Mouse (Mus musculus): ENCODE data around the gene Olfr1032.
"Not testable (repeated sequence)": the region's sequence is repeated elsewhere in the genome, so short reads cannot be mapped to it uniquely, and the experiment has no call there.

The Olfr1032 gene

DNA sequence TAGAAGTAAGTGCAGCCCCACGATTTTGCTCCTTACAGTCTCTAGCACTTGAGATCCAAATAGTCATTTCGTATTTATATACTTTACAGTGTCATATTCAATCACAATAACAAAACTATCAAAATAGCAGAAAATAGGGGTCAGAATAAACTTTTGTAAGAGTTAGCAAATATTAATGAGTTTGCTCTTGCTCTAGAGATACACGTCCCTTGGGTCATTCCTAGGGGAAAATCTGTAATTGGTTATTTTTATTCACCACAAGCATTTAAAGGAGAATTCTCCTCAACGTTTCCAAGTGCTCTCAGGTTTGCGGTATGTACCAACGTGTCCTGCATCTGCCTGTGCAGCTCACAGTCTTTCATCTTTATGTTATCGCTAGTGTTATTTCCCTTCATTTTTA lies at the start of gene Olfr1032:
Olfr1032 (plus strand) TSS at position 301 of the 400 bp plus-strand sequence.
- DNase-seq, result no peak

DNA sequence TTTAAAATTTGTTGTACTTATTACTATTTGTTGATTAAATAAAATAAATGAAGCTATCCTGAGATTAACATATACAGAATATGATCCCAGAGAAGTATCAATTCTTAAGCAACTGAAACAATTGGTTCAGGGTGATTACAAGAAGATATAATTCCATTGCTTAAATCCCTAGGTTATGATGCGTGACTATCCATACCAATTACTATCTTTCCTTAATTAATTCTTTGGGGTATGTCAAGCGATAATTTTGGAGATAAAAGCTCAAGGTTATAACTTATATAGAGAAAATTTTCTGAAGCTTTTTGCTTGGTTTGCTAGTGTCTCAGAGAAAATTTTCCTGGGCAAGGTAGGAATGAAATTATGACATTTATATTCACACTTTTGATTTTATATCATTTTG lies 31.7 kb upstream of the Olfr1032 start, which contains the start of gene Olfr1029:
Olfr1029 (plus strand) TSS at position 301 of the 400 bp plus-strand sequence.
- no peak for DNase-seq

DNA sequence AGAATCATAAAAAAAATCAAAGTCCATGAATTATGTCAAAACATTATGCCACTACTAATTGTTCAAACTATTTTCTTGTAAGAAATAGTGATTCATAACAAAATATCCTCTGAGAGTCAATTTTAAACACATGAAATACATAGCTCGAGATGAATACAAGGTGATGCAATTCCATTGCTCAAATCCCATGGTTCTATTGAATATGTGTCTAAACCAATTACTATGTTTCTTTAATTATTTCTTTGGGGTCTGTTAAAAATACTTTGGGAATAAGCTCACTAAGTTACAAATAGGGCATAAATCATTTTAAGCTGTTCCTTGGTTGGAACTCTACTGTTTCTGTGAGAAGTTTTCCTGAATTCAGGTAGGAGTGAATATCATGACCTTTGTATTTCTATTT lies 26.4 kb upstream of the Olfr1032 start, which contains the start of gene Olfr1030:
Olfr1030 (plus strand) TSS at position 301 of the 400 bp plus-strand sequence.
- DNase-seq, result no peak

- DNase-seq, result no peak
Observed at GRCm38 (mm10) chr2:85990004-85990403, 15.3 kb upstream of the Olfr1032 start, which contains the start of gene Olfr1031. TSS of gene Olfr1031 (plus strand) at chr2:85990304.

GRCm38 (mm10) chr2:86020406-86020805 lies 15.1 kb downstream of the Olfr1032 start, which contains the start of gene Olfr1033:
TSS of gene Olfr1033 (plus strand) at chr2:86020633.
- DNase-seq, result peak; percentile 38

GRCm38 (mm10) chr2:86021518-86021917 lies 16.2 kb downstream of the Olfr1032 start:
- DNase-seq, result not testable (repeated sequence)

DNA sequence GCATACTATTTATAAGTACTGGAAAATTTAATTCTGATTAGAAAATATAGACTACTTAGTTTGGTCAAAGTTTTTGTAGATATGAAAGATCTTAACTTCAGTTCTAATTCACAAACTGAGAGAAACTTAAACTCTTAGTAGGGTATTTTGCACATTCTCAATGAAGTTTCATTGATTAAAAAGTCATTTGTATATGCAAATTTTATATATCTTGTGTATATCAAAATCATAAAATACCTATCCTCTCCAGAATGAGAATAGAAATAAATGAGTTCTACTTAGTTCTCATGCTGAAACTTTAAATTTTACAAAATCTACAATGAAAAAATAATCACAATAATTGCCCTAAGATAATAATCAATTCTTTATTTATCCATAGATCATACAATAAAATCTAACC lies 40.2 kb downstream of the Olfr1032 start, which contains the start of gene Olfr1034:
Olfr1034 (plus strand) TSS at position 301 of the 400 bp plus-strand sequence.
- no peak for DNase-seq

DNA sequence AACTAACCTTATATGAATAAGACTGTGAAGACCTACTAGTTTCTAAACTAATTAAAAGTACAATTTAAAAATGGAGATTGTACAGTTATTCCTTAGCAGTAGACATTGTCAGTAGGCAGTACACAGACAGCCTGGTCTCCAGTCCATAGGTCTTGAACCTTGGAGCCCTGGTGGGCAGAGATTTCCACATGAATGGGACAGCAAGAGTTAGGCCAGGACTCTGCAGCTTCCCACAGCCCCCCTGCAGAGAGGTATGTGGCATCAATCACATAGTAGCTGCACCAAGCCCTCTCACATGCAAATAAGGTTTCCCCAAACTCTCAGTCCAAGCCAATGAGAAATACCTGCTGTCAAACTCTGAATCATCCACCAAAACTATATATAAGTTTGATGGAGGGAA lies 45.4 kb downstream of the Olfr1032 start:
- not testable (repeated sequence) for DNase-seq
